Mouse (Mus musculus): ENCODE measurements around the gene Scrn2. TPM values are rescaled to one million over a fixed set of nuclear protein-coding genes. Genes with fewer than 3 reads are reported as not detected.

The Scrn2 gene
- polyA plus RNA-seq, 1 experiment, result 10.0 TPM

- Histone ChIP-seq H3K27me3 (ENCODE audit: control insufficient read depth, insufficient read depth, low read length) (0 out of 2 replicates have a peak, but pooled peaks cover 1% of the 10 kb centered on the region), H3K36me3 (ENCODE audit: control insufficient read depth, insufficient read depth, low read length) (no peaks in the 10 kb centered on the region), H3K27ac (ENCODE audit: insufficient read depth, low read length) (no peak overlapping the region), H3K4me1 (ENCODE audit: control insufficient read depth, insufficient read depth, insufficient read length) (no peaks in the 10 kb centered on the region), H3K4me3 (ENCODE audit: extremely low read depth, insufficient read depth, insufficient read length) (no peak overlapping the region)
- 31% methylated on average over 11 of the region's 11 CpGs for WGBS
- TF ChIP-seq CTCF (IDR thresholded peaks at IDR 0.05; ENCODE audit: extremely low read depth, insufficient read depth, insufficient read length, insufficient replicate concordance), result peak; percentile 14; the same call in 1 of the 2 replicates
- TF ChIP-seq POLR2A (IDR thresholded peaks at IDR 0.05; ENCODE audit: low read depth, low read length), result no peak
- peak; percentile 19 to 44 for DNase-seq (ENCODE audit: low read depth in 1 of 2, low spot score in 2 of 2)
Observed at GRCm38 (mm10) chr11:97082977-97083376, 53.2 kb downstream of the Scrn2 start.

Other genes starting within 250 kb of the Scrn2 start
- 13.9 and 18.2 TPM in 2 replicates for gene Cbx1, start 240.8 kb upstream of the Scrn2 start, polyA plus RNA-seq (2012; rRNA removed)
- 63.0 and 76.9 TPM in 2 replicates for gene Nfe2l1, start 200.0 kb upstream of the Scrn2 start, polyA plus RNA-seq (2012; rRNA removed)
- gene Copz2, start 180.1 kb upstream of the Scrn2 start, polyA plus RNA-seq (2012; rRNA removed), result 7.6 and 10.6 TPM in 2 replicates
- 31.7 and 36.0 TPM in 2 replicates for gene Cdk5rap3, start 113.4 kb upstream of the Scrn2 start, polyA plus RNA-seq (2012; rRNA removed)
- 1.8 and 2.2 TPM in 2 replicates for gene Prr15l, start 101.8 kb upstream of the Scrn2 start, polyA plus RNA-seq (2012; rRNA removed)
- gene Pnpo, start 86.0 kb upstream of the Scrn2 start, polyA plus RNA-seq (2012; rRNA removed), result 33.2 and 57.0 TPM in 2 replicates
- 23.9 and 29.1 TPM in 2 replicates for gene Sp2, start 47.0 kb upstream of the Scrn2 start, polyA plus RNA-seq (2012; rRNA removed)
- 0.57 and 0.82 TPM in 2 replicates for gene Sp6, start 16.5 kb upstream of the Scrn2 start, polyA plus RNA-seq (2012; rRNA removed)
- 0.06 TPM in 1 of 2 replicates, not detected in the other for gene Lrrc46, start 11.5 kb downstream of the Scrn2 start, polyA plus RNA-seq (2012; rRNA removed)
- gene Mrpl10, start 11.6 kb downstream of the Scrn2 start, polyA plus RNA-seq (2012; rRNA removed), result 57.6 and 58.1 TPM in 2 replicates
- 19.1 and 23.4 TPM in 2 replicates for gene Osbpl7, start 20.7 kb downstream of the Scrn2 start, polyA plus RNA-seq (2012; rRNA removed)
- gene Tbx21, start 85.4 kb downstream of the Scrn2 start, polyA plus RNA-seq (2012; rRNA removed), result 10.9 and 14.4 TPM in 2 replicates
- 16.3 and 20.0 TPM in 2 replicates for gene Tbkbp1, start 121.6 kb downstream of the Scrn2 start, polyA plus RNA-seq (2012; rRNA removed)
- 20.8 and 22.8 TPM in 2 replicates for gene Kpnb1, start 157.9 kb downstream of the Scrn2 start, polyA plus RNA-seq (2012; rRNA removed)

Data from spleen, adult 2 months (tissue).